In the genomic region with DNA sequence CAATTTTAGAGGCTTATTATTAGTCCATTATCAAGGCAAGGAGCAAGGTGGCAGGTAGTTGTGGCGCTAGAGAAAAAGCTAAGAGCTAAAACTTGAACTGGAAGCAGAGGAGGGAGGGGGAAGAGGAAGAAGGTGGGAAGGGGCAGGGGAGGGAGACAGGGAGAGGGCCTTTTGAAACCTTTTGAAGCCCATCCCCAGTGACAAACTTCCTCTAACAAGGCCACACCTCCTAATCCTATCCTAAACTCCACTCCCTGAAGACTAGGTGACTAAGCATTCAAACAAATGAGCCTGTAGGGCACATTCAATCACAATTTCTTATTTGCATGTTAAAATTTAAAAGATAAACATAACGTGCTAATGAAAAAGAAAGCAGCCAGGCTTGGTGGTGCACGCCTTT, we compare ENCODE assay signal across 1 mouse cellular context.
TF ChIP-seq lines count a peak whose summit lies in the region.

No protein-coding gene starts in this region.

TF ChIP-seq in CH12.LX, 34 proteins besides CTCF, POLR2A, EP300 and RAD21:
- TF ChIP-seq ELF1 (IDR thresholded peaks at IDR 0.05; ENCODE audit: low read depth, low read length) (no peak), JUN (IDR thresholded peaks at IDR 0.05; ENCODE audit: insufficient read depth, low read depth, low read length) (no peak), MXI1 (IDR thresholded peaks at IDR 0.05; ENCODE audit: low read depth, low read length) (no peak), RCOR1 (conservative IDR thresholded peaks at IDR 0.05; ENCODE audit: low read depth, low read length) (no peak), CHD2 (IDR thresholded peaks at IDR 0.05; ENCODE audit: low read length) (no peak), BHLHE40 (IDR thresholded peaks at IDR 0.05; ENCODE audit: low read depth, low read length) (no peak), ZMIZ1 (IDR thresholded peaks at IDR 0.05; ENCODE audit: low read depth, low read length) (no peak), ZKSCAN1 (IDR thresholded peaks at IDR 0.05; ENCODE audit: borderline replicate concordance, low read depth, low read length) (no peak), POLR2AphosphoS2 (IDR thresholded peaks at IDR 0.05; ENCODE audit: low read depth, low read length) (no peak), ZC3H11A (IDR thresholded peaks at IDR 0.05; ENCODE audit: low read depth, low read length) (no peak)
